Mouse (Mus musculus) CH12.LX (cell line): ENCODE data around the gene Ndufv3. TPM values are rescaled to one million over a fixed set of nuclear protein-coding genes. Genes with fewer than 3 reads are reported as not detected.

Experiments
- DNase-seq: peaks from one replicate; pipeline ENCODE4 v3.0.0-alpha.2; 2013; ENCODE audit errors: extremely low read depth
- H3K27ac ChIP-seq: 2 replicates; pipeline ENCODE4 v1.5.1; 2012; ENCODE audit warnings: low read depth, mild to moderate bottlenecking, control low read depth, moderate library complexity; ENCODE audit not compliant: insufficient read depth
- H3K27me3 ChIP-seq: replicated peaks from 2 replicates; pipeline ENCODE3; 2012; ENCODE audit warnings: inconsistent platforms
- H3K36me3 ChIP-seq, 2 experiments: replicated peaks in 1 of 2; 2 replicates each; pipeline versions ENCODE3 to v1.6.1; 2012; ENCODE audit warnings: inconsistent platforms in 1 of 2, low read length in 1 of 2, mild to moderate bottlenecking in 1 of 2, mixed read lengths in 1 of 2, moderate library complexity in 1 of 2; ENCODE audit not compliant: control insufficient read depth in 1 of 2, insufficient read depth in 1 of 2
- H3K4me1 ChIP-seq, 2 experiments: 2 replicates each; pipeline ENCODE4 v1.6.1; 2012; ENCODE audit warnings: inconsistent platforms in 1 of 2, moderate library complexity in 1 of 2; ENCODE audit not compliant: insufficient read depth in 2 of 2, control insufficient read depth in 1 of 2
- H3K4me2 ChIP-seq: 2 replicates; pipeline ENCODE4 v1.6.1; 2012; ENCODE audit warnings: low read depth, mild to moderate bottlenecking, control low read depth; ENCODE audit not compliant: poor library complexity, insufficient read depth, severe bottlenecking
- H3K4me3 ChIP-seq, 3 experiments: fragments of 150-350 bp in 1 of 3; sonication (generic) in 1 of 3; replicated peaks in 1 of 3; 2 replicates each; pipeline versions ENCODE3 to v1.5.1; 2011 to 2012; ENCODE audit warnings: low read depth in 2 of 3, low read length in 2 of 3, mild to moderate bottlenecking in 2 of 3, moderate library complexity in 2 of 3, control low read depth in 1 of 3, improper control_type of control experiment in 1 of 3, inconsistent platforms in 1 of 3, mixed read lengths in 1 of 3; ENCODE audit not compliant: poor library complexity in 1 of 3
- H3K79me2 ChIP-seq: replicated peaks from 2 replicates; pipeline ENCODE4 v1.6.1; 2012; ENCODE audit warnings: mild to moderate bottlenecking, moderate library complexity; ENCODE audit not compliant: control insufficient read depth, poor library complexity, insufficient read depth, severe bottlenecking; ENCODE audit errors: extremely low read depth
- H3K9ac ChIP-seq: 2 replicates; pipeline ENCODE4 v1.6.1; 2012; ENCODE audit warnings: low read depth, mild to moderate bottlenecking, control low read depth, moderate library complexity; ENCODE audit not compliant: insufficient read depth
- H3K9me3 ChIP-seq: replicated peaks from 2 replicates; pipeline ENCODE3; 2012; ENCODE audit warnings: low read length, inconsistent platforms, mixed read lengths
- BHLHE40 ChIP-seq: IDR thresholded peaks from 2 replicates; pipeline ENCODE4 v1.6.1; 2011; ENCODE audit warnings: mild to moderate bottlenecking, low read depth, low read length, improper control_type of control experiment
- CHD1 ChIP-seq: IDR thresholded peaks from 2 replicates; pipeline ENCODE4 v1.6.1; 2012; ENCODE audit warnings: low read depth, low read length, improper control_type of control experiment, inconsistent platforms
- CHD2 ChIP-seq: IDR thresholded peaks from 2 replicates; pipeline ENCODE4 v1.6.1; 2011; ENCODE audit warnings: low read length, improper control_type of control experiment
- CTCF ChIP-seq, 2 experiments: IDR thresholded peaks in 1 of 2; conservative IDR thresholded peaks in 1 of 2; 2 replicates each; pipeline ENCODE4 v1.5.1; 2011 to 2012; ENCODE audit warnings: low read depth in 2 of 2, low read length in 2 of 2, improper control_type of control experiment in 1 of 2, inconsistent platforms in 1 of 2, mild to moderate bottlenecking in 1 of 2, moderate library complexity in 1 of 2
- ETS1 ChIP-seq: conservative IDR thresholded peaks from 2 replicates; pipeline ENCODE4 v1.6.1; 2012; ENCODE audit warnings: low read depth, mild to moderate bottlenecking, inconsistent platforms, low read length, improper control_type of control experiment, moderate library complexity
- IRF4 ChIP-seq: IDR thresholded peaks from 2 replicates; pipeline ENCODE4 v1.6.1; 2014; ENCODE audit warnings: low read depth, mild to moderate bottlenecking, inconsistent platforms, low read length, improper control_type of control experiment
- KAT2A ChIP-seq: IDR thresholded peaks from 2 replicates; pipeline ENCODE4 v1.6.1; 2012; ENCODE audit warnings: low read length, improper control_type of control experiment, inconsistent platforms; ENCODE audit not compliant: insufficient replicate concordance
- MAX ChIP-seq: IDR thresholded peaks from 2 replicates; pipeline ENCODE4 v1.6.1; 2011; ENCODE audit warnings: low read length, improper control_type of control experiment
- MEF2A ChIP-seq: IDR thresholded peaks from 2 replicates; pipeline ENCODE4 v1.6.1; 2014; ENCODE audit warnings: low read depth, mild to moderate bottlenecking, inconsistent platforms, low read length, improper control_type of control experiment, borderline replicate concordance
- MXI1 ChIP-seq: IDR thresholded peaks from 2 replicates; pipeline ENCODE4 v1.6.1; 2011; ENCODE audit warnings: mild to moderate bottlenecking, low read depth, low read length, improper control_type of control experiment
- MYC ChIP-seq: IDR thresholded peaks from 2 replicates; pipeline ENCODE4 v1.6.1; 2011; ENCODE audit warnings: low read depth, mild to moderate bottlenecking, improper control_type of control experiment, low read length
- NELFE ChIP-seq: IDR thresholded peaks from 2 replicates; pipeline ENCODE4 v1.6.1; 2011; ENCODE audit warnings: low read depth, low read length, improper control_type of control experiment
- POLR2A ChIP-seq: IDR thresholded peaks from 2 replicates; pipeline ENCODE4 v1.6.1; 2011; ENCODE audit warnings: low read depth, mild to moderate bottlenecking, improper control_type of control experiment, low read length
- SIN3A ChIP-seq: IDR thresholded peaks from 2 replicates; pipeline ENCODE4 v1.6.1; 2012; ENCODE audit warnings: low read length, improper control_type of control experiment, inconsistent platforms
- SMC3 ChIP-seq: IDR thresholded peaks from 2 replicates; pipeline ENCODE4 v1.6.1; 2011; ENCODE audit warnings: low read depth, low read length, improper control_type of control experiment
- TBP ChIP-seq: conservative IDR thresholded peaks from 2 replicates; pipeline ENCODE4 v1.6.1; 2011; ENCODE audit warnings: low read depth, low read length, improper control_type of control experiment
- TCF12 ChIP-seq: IDR thresholded peaks from 2 replicates; pipeline ENCODE4 v1.6.1; 2014; ENCODE audit warnings: low read depth, mild to moderate bottlenecking, inconsistent platforms, low read length, improper control_type of control experiment
- UBTF ChIP-seq: IDR thresholded peaks from 2 replicates; pipeline ENCODE4 v1.6.1; 2012; ENCODE audit warnings: low read depth, mild to moderate bottlenecking, inconsistent platforms, low read length, improper control_type of control experiment, moderate library complexity
- USF1 ChIP-seq: IDR thresholded peaks from 2 replicates; pipeline ENCODE4 v1.6.1; 2014; ENCODE audit warnings: low read depth, mild to moderate bottlenecking, inconsistent platforms, low read length, improper control_type of control experiment
- USF2 ChIP-seq: conservative IDR thresholded peaks from 2 replicates; pipeline ENCODE4 v1.6.1; 2011; ENCODE audit warnings: low read depth, low read length, improper control_type of control experiment
- ZC3H11A ChIP-seq: IDR thresholded peaks from 2 replicates; pipeline ENCODE4 v1.6.1; 2012; ENCODE audit warnings: low read depth, mild to moderate bottlenecking, inconsistent platforms, low read length, improper control_type of control experiment
- ZKSCAN1 ChIP-seq: IDR thresholded peaks from 2 replicates; pipeline ENCODE4 v1.6.1; 2012; ENCODE audit warnings: low read depth, inconsistent platforms, low read length, improper control_type of control experiment, borderline replicate concordance
- ZMIZ1 ChIP-seq: IDR thresholded peaks from 2 replicates; pipeline ENCODE4 v1.6.1; 2012; ENCODE audit warnings: low read depth, mild to moderate bottlenecking, inconsistent platforms, low read length, improper control_type of control experiment
- ZNF384 ChIP-seq: IDR thresholded peaks from 2 replicates; pipeline ENCODE4 v1.6.1; 2012; ENCODE audit warnings: low read depth, low read length, improper control_type of control experiment, inconsistent platforms
- dilution Hi-C: fragments of 300-500 bp; cut with MboI; formaldehyde crosslinking; loops from 2 replicates; pipeline ENCODE4 v1.14.3; 2020; ENCODE audit warnings: low sequenced_read_pairs; ENCODE audit not compliant: extremely low pct_unique_long_range_greater_than_20kb, extremely low pct_ligation_motif_present
- in situ Hi-C: fragments of 300-500 bp; cut with MboI; formaldehyde crosslinking; loops from 3 replicates; pipeline ENCODE4 v1.14.3; 2019; ENCODE audit warnings: low sequenced_read_pairs, low pct_ligation_motif_present, low pct_unique_long_range_greater_than_20kb, mixed read lengths
- polyA plus RNA-seq: library from polyadenylated mRNA; unstranded; fragments of >175 nt; gene quantifications from 2 replicates; pipeline ENCODE4 v1.2.1, GENCODE M21; 2012; ENCODE audit warnings: low read depth; ENCODE audit not compliant: insufficient read length
- total RNA-seq, 2 experiments: library from RNA; depleted of rRNA; stranded (reverse); fragments of 300-350 nt in 1 of 2; fragments of >200 nt in 1 of 2; gene quantifications; 2 replicates each; pipeline ENCODE4 v1.2.3; 2012 to 2014

Gene Ndufv3
- total and polyA plus RNA-seq, 3 experiments, result 292 to 409 (median 298) TPM

- TF ChIP-seq KAT2A (no peak), CTCF (conservative IDR thresholded peaks at IDR 0.05 in 1 of 2, IDR thresholded peaks at IDR 0.05 in 1 of 2; ENCODE audit: low read depth in 2 of 2, low read length in 2 of 2) (peak in 1 of 2 experiments; percentile 35; a peak in 2 of 4 replicates), TCF12 (no peak), NELFE (no peak), TBP (no peak), POLR2A (no peak), SIN3A (no peak), IRF4 (no peak), ZKSCAN1 (no peak), SMC3 (peak; percentile 10; the same call in 1 of the 2 replicates)
- Histone ChIP-seq H3K9ac (peak overlapping the region; percentile 34; the same call in 1 of the 2 replicates), H3K79me2 (peaks cover 18% of the 10 kb centered on the region), H3K4me3 (peak overlapping the region; percentile 56 to 93 (median 73)), H3K27me3 (no peaks in the 10 kb centered on the region), H3K4me2 (peak overlapping the region; percentile 39; the same call in 1 of the 2 replicates), H3K4me1 (peaks cover 2 to 29% of the 10 kb centered on the region in 2 experiments; a peak in 2 of 4 replicates), H3K9me3 (no peaks in the 10 kb centered on the region), H3K27ac (no peak overlapping the region), H3K36me3 (peaks cover 13 to 22% of the 10 kb centered on the region in 2 experiments)
- dilution Hi-C loops, result no loop called here
- in situ Hi-C loops, result loop anchor here (10.0 kb wide), 1 partner anchor 145 kb away; no protein-coding TSS in a partner anchor
- DNase-seq, result no peak
These were observed 470 bp upstream of the Ndufv3 start for GRCm38 (mm10) chr17:31519344-31519945.

- peak; percentile 76 for DNase-seq
- peaks cover 26% of the 10 kb centered on the region for H3K79me2 ChIP-seq
- no peak overlapping the region for H3K27ac ChIP-seq
- TF ChIP-seq MEF2A, result no peak
- no peak for TF ChIP-seq ZC3H11A
- peak; percentile 79; the same call in 1 of the 2 replicates for TF ChIP-seq CHD2
- TF ChIP-seq KAT2A, result 0 out of 2 replicates have a peak, but pooled peaks have one; percentile 12
- 0 out of 2 replicates have a peak, but pooled peaks have one; percentile 24 for TF ChIP-seq MXI1
- no peak for TF ChIP-seq SIN3A
- TF ChIP-seq MAX, result peak; percentile 33; the same call in 1 of the 2 replicates
- no peak for TF ChIP-seq ZMIZ1
- TF ChIP-seq BHLHE40, result peak; percentile 78
- TF ChIP-seq UBTF, result no peak
- no peak; the same call in 1 of the 2 replicates for TF ChIP-seq CHD1
- no peak for TF ChIP-seq ZNF384
- TF ChIP-seq MYC, result 0 out of 2 replicates have a peak, but pooled peaks have one; percentile 18
- TF ChIP-seq ETS1, result no peak
- peak; percentile 59; the same call in 1 of the 2 replicates for TF ChIP-seq USF2
- peak; percentile 68 for TF ChIP-seq USF1
- peak overlapping the region; percentile 47 for H3K4me2 ChIP-seq
- in situ Hi-C loops (no loop called here), dilution Hi-C loops (no loop called here)
- H3K9me3 ChIP-seq, result no peaks in the 10 kb centered on the region
- H3K36me3 ChIP-seq, result peaks cover 16 to 35% of the 10 kb centered on the region in 2 experiments
- H3K27me3 ChIP-seq, result no peaks in the 10 kb centered on the region
- peak overlapping the region; percentile 63 to 93 (median 66) for H3K4me3 ChIP-seq
- H3K4me1 ChIP-seq, result peaks cover 2 to 30% of the 10 kb centered on the region in 2 experiments; a peak in 2 of 4 replicates
- H3K9ac ChIP-seq, result peak overlapping the region; percentile 67
These were observed 980 bp downstream of the Ndufv3 start for GRCm38 (mm10) chr17:31520895-31521294.
